Mouse (Mus musculus) adrenal gland, adult 2 months (tissue): ENCODE measurements around the gene Vwa5b1. TPM values are rescaled to one million over a fixed set of nuclear protein-coding genes. Genes with fewer than 3 reads are reported as not detected.

Source experiments
- DNase-seq: peaks from one replicate; pipeline ENCODE4 v3.0.0; 2021
- long read RNA-seq: library from polyadenylated mRNA; stranded (forward); transcript quantifications from one replicate; pipeline ENCODE4 v2.0.0, GENCODE M21; 2021
- polyA plus RNA-seq: library from polyadenylated mRNA; depleted of rRNA; stranded (reverse); fragments of >200 nt; gene quantifications from 2 replicates; pipeline ENCODE4 v1.2.3, GENCODE M21; 2012; rRNA removed
- total RNA-seq, 2 experiments: library from RNA; stranded (reverse); gene quantifications; 2 replicates each; pipeline ENCODE4 v1.2.3; 2021

Vwa5b1 gene
- total RNA-seq (not detected), polyA plus RNA-seq (not detected in 2 replicates)
- long read RNA-seq, result 0 reads

DNA sequence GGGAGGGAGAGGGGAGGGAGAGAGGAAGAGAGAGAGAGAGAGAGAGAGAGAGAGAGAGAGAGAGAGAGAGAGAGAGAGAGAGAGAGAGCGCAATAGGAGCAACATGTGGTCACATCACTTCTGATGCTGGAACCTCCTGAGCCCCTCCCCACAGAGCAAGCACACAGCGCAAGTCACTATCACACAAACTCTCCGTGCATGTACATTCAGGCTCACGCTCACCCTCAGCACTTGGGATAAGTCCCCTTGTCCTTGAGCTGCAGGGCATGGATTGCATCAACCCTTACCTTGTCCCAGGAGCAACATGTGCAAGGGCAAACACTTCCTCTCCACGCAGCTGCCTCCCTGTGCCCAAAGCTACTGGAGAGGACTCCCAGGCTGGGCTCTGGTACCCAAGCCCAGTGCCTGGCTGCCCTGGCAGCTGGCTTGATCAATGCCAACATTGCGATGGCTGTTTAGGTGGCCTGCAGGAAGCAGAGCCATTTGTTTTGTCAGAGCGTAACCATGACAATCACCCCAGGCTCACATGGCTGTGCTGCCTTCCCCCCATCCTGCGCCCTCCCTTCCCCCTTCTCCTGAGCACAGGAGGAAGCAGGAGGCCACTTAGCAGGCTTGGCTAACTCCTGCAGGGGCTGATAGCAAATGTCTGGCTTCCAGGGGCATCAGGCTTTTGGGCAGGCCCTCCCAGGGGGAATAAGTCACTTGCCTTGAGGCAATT lies at the start of gene Vwa5b1:
Gene Vwa5b1 (minus strand): TSS at position 457 of the 718 bp plus-strand sequence.
- peak; percentile 10 for DNase-seq

- DNase-seq, result no peak
Measured at GRCm38 (mm10) chr4:138682760-138683159, 47.1 kb upstream of the Vwa5b1 start.

- no peak for DNase-seq
Measured at GRCm38 (mm10) chr4:138680124-138680523, 44.4 kb upstream of the Vwa5b1 start.

DNA sequence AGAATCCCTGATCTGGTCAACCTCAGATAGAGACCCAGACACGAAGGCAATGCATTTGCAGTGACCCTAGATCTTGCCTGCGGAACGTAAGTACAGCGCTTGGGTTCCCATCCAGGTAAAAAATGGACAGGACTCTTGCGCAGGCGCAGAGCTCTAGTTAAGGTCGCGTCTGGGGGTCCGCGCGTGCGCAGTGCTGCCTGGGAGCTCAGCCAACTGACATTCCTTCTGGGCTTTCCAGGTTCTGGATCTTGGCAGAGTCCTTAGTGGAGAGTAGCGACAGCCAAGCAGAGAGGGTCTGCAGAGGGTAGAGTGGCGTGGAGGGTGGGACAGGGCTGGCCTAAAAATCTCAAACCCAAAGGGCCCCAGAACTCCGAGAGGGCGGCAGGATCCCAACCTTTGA lies 41.9 kb upstream of the Vwa5b1 start:
- DNase-seq, result no peak

- DNase-seq, result no peak
Measured at GRCm38 (mm10) chr4:138676480-138676879, 40.8 kb upstream of the Vwa5b1 start.

- DNase-seq, result no peak
Measured at GRCm38 (mm10) chr4:138672160-138672559, 36.5 kb upstream of the Vwa5b1 start.

DNA sequence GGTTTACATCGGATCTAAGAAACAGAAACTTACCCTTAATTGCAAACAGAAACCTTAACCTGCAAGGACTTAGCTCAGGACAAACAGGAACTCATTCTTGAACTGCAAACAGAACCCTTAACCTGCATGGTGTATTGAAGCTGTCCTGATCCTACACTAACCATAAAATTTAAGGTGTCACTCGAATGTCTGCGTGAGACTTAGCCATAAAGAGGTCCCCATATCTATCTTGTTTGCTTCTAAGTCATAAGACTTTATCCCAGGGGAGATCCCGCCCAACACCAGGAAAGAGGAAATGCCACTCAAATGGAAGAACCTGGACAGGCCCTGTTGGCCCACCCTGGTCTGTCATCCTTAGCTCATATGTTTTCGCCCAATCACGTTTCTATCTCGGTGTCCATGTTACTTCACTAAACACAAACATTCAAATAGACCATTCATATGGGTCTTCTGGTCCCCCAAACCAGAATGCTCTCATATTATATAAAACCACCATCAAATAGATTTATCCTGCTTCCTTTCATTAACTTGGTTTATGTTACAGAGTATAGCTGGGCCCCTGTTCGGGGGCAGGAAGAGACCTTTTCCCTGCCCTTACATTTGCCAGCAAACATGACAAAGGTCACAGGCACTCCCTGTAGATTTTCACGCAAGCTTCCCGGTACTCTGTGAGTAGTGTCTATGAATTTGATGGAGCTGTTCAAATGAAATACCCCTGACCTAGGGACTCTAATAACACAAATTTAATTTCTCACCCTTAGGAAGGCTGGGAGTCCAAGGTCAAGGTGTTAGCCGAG lies 34.6 kb upstream of the Vwa5b1 start:
- no peak for DNase-seq

- peak; percentile 55 for DNase-seq
Measured at GRCm38 (mm10) chr4:138666521-138666920, 30.8 kb upstream of the Vwa5b1 start.

DNA sequence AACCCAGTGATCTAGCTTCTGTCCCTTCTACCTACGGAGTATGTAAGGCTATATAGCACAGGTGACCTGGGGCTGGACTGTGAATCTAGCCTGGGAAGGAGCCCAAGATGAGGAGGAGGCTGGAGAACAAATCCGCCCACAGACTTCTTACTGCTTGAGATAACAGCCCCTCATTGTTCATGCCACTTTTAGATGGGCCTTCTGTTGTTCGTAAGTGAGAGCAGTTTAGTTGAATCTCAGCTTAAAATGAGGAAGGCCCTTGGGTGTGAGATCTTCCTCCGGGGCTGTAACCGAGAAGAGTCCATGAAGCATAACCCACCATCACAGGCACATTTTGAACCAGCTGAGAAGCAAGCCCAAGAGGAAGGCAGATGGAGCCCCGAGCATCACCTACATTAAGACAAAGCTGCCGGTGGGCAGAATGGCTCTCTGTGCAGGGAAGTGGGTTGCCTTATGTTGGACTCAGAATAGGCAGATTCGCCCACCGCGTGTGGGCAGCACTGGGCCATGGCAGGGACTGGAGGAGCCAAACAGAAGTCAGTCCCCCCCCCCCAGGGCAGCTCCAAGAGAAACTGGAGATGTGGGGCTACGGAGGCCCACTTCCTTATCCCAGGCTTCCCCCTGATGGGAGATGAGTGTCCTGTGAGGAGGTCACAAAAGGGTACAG lies 24.4 kb upstream of the Vwa5b1 start:
- no peak for DNase-seq

GRCm38 (mm10) chr4:138653056-138653455 lies 17.4 kb upstream of the Vwa5b1 start:
- DNase-seq, result peak; percentile 42

DNA sequence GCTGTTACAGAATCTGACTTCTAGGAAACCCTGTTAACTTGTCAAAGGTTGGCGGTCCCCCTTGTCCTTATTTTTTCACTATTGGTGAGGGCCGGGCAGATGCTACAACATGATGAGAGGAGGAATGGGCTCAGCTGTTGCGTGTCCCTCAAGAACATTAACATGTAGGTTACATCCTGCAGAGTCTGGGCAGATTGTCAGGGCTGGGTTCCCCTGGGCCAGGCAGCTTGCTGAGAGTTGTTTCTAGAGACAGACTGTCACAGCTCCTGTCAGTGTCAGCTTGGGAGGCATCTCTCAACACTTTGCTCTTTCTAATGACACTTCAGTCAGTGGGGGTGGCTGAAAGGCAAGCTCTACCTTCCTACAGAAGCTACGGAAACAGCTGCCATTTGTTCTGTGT lies 16.2 kb upstream of the Vwa5b1 start:
- no peak for DNase-seq

DNA sequence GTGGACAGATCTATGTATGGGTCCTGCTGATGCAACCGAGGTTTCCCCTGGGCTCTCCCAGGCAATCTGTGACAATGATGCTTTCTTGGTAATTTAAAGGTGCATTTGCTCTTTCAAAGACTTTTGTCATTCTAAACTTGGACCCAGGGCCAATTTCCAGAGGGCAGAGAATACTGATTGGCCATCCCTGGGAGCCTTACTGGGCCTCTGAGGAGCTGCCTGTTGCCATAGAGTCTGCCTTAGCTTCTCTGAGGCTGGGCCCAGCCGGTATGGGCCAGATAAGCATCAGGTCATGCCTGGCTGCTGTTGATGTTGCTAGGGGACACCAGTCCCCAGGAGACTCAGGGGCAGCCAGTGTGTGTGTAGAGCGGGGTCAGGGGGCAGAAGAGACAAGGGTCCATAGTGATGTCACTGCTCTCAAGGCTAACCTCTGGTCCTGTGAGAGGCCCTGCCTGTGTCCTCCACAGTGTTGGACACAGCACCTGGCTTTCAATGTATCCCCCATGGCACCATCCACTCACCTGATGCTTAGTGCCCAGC lies 12.5 kb upstream of the Vwa5b1 start:
- no peak for DNase-seq

GRCm38 (mm10) chr4:138642272-138642671 lies 6.6 kb upstream of the Vwa5b1 start:
- peak; percentile 47 for DNase-seq

GRCm38 (mm10) chr4:138636146-138636511 lies 445 bp upstream of the Vwa5b1 start:
- no peak for DNase-seq

- DNase-seq, result no peak
Measured at GRCm38 (mm10) chr4:138628256-138628655, 7.4 kb downstream of the Vwa5b1 start.

- no peak for DNase-seq
Measured at GRCm38 (mm10) chr4:138614454-138614853, 21.2 kb downstream of the Vwa5b1 start.

DNA sequence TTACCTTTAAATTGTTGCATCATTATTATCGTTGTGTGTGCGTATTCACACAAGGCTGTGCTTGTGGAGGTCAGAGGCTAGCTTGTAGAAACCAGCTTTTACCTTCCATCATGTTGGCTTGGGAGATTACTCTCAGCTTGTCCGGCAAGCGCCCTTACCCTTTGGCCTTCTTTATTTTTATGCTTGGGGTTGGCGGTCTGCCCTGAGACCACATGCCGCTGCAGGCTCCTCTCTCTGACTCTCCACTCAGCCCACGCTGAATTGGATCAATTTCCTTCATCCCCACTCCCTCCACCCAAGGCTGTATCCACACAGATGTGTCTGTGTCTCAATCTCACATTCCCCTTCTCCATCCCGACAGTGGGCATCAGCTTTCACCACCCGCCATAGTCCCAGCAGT lies 33.8 kb downstream of the Vwa5b1 start:
- no peak for DNase-seq

DNA sequence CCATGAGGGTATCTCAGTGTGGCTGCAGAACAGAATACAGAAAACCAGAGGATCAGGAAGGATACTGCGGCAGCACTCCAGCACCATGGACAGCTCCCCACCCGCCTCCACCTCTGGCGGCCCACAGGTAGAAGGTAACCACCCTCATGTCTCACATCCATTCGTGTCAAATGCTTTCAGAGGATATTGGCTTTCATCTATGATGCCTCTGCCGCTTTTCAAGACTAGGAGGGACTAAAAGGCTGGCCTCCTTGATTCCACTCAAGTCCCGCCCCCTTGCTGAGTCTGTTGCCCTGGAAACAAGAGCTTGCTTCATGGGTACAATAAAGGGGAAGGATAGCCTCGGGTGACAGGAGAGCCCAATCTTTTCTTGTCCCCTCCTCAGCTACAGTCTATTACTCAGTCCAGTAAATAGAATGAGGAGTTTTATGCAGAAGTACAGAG lies 37.8 kb downstream of the Vwa5b1 start:
- peak; percentile 26 for DNase-seq

- DNase-seq, result no peak
Measured at GRCm38 (mm10) chr4:138596391-138597130, 39.1 kb downstream of the Vwa5b1 start.

GRCm38 (mm10) chr4:138584946-138585345 lies 50.7 kb downstream of the Vwa5b1 start:
- DNase-seq, result no peak

DNA sequence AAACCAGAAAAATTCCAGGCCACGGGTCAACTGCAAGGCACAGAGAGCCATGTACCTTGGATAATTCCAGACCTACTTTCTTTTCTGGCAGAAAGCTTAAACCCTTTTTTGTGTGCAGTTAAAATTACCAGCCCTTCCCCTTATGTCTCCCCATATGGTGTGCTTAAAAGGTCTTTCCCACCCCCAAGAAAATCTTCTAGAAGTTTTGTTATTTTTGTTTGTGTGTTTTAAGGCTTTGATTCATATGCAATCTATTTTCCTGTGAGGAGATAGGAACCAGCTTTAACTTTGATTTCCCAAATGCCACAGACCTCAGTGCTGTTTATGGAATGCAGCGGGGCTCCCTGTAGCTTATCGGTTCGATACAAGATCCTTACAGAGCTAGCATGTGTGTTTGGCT lies 53.2 kb downstream of the Vwa5b1 start:
- DNase-seq, result no peak

GRCm38 (mm10) chr4:138578406-138578805 lies 57.3 kb downstream of the Vwa5b1 start:
- DNase-seq, result no peak
